Mouse (Mus musculus) liver, embryonic 11.5 days (tissue): Measurements from ENCODE around the gene Slc27a2. TPM values are rescaled to one million over a fixed set of nuclear protein-coding genes. Genes with fewer than 3 reads are reported as not detected.
A peak's percentile ranks its signal among the peaks of the same experiment; 100 is the strongest.
"Not testable (repeated sequence)": the region's sequence is repeated elsewhere in the genome, so short reads cannot be mapped to it uniquely, and the experiment has no call there.

Experiments used
- ATAC-seq: fragments of 200-750 bp; cut with Nextera tagmentation; replicated peaks from 2 replicates; pipeline ENCODE4 v1.8.0; 2017; ENCODE audit warnings: moderate number of reproducible peaks, mild to moderate bottlenecking, moderate TSS enrichment, moderate library complexity; ENCODE audit not compliant: low FRiP score
- DNase-seq: peaks from one replicate; pipeline ENCODE4 v3.0.0-alpha.2; 2017; ENCODE audit warnings: low spot score
- H3K27ac ChIP-seq: fragments of 300-500 bp; sonication (generic); 2 replicates; pipeline ENCODE4 v1.5.1; 2014; ENCODE audit warnings: mild to moderate bottlenecking, low read depth, low read length, control low read depth
- H3K27me3 ChIP-seq: fragments of 300-500 bp; sonication (generic); replicated peaks from 2 replicates; pipeline ENCODE4 v1.6.1; 2014; ENCODE audit warnings: low read length, mixed read lengths; ENCODE audit not compliant: control insufficient read depth, insufficient read depth
- H3K36me3 ChIP-seq: fragments of 300-500 bp; sonication (generic); 2 replicates; pipeline ENCODE4 v1.6.1; 2014; ENCODE audit warnings: mild to moderate bottlenecking, low read length, moderate library complexity, mixed read lengths; ENCODE audit not compliant: control insufficient read depth, insufficient read depth
- H3K4me1 ChIP-seq: fragments of 300-500 bp; sonication (generic); replicated peaks from 2 replicates; pipeline ENCODE4 v1.6.1; 2014; ENCODE audit warnings: low read length, mixed read lengths; ENCODE audit not compliant: control insufficient read depth, insufficient read depth
- H3K4me2 ChIP-seq: fragments of 300-500 bp; sonication (generic); 2 replicates; pipeline ENCODE4 v1.6.1; 2014; ENCODE audit warnings: mild to moderate bottlenecking, control low read depth, moderate library complexity
- H3K4me3 ChIP-seq: fragments of 300-500 bp; sonication (generic); 2 replicates; pipeline ENCODE4 v1.5.1; 2014; ENCODE audit warnings: low read depth, low read length, control low read depth
- H3K9ac ChIP-seq: fragments of 300-500 bp; sonication (generic); 2 replicates; pipeline ENCODE4 v1.6.1; 2014; ENCODE audit warnings: low read depth, low read length, control low read depth
- H3K9me3 ChIP-seq: fragments of 300-500 bp; sonication (generic); 2 replicates; pipeline ENCODE4 v1.6.1; 2016; ENCODE audit warnings: low read length, inconsistent platforms, mixed read lengths; ENCODE audit not compliant: control insufficient read depth
- WGBS: fragments of 180-500 bp; shearing (Covaris S2); extraction: QIAGEN DNeasy Blood & Tissue Kit; methylation state at CpG from one replicate; pipeline ENCODE4 v1.1.7; 2014; 5-methylcytosine and 5-hydroxymethylcytosine counted together
- polyA plus RNA-seq: library from polyadenylated mRNA; unstranded; fragments of >200 nt; fragmentation: Nextera tagmentation; extraction: Ambion mirVana; gene quantifications from 2 replicates; pipeline ENCODE4 v1.2.1, GENCODE M21; 2014

Slc27a2 gene
- polyA plus RNA-seq, 1 experiment from 2014 or later: 39.0 TPM

GRCm38 (mm10) chr2:126606061-126606687, 54.0 kb downstream of the Slc27a2 start:
- no peaks in the 10 kb centered on the region for H3K36me3 ChIP-seq
- H3K9ac ChIP-seq: no peak overlapping the region
- H3K27me3 ChIP-seq: no peaks in the 10 kb centered on the region
- no peak overlapping the region for H3K27ac ChIP-seq
- no peak overlapping the region for H3K4me3 ChIP-seq
- ATAC-seq (no peak), DNase-seq (no peak)
- no peak overlapping the region for H3K4me2 ChIP-seq
- H3K4me1 ChIP-seq: no peaks in the 10 kb centered on the region; the same call in 1 of the 2 replicates
- 66% methylated on average over 15 of the region's 15 CpGs for WGBS
- no peaks in the 10 kb centered on the region for H3K9me3 ChIP-seq

- Histone ChIP-seq H3K9me3 (no peaks in the 10 kb centered on the region), H3K4me1 (no peaks in the 10 kb centered on the region; the same call in 1 of the 2 replicates), H3K27ac (no peak overlapping the region), H3K27me3 (no peaks in the 10 kb centered on the region), H3K36me3 (no peaks in the 10 kb centered on the region), H3K4me3 (no peak overlapping the region), H3K4me2 (no peak overlapping the region), H3K9ac (no peak overlapping the region)
- ATAC-seq: no peak
- DNase-seq: no peak
- 25% methylated on average over 4 of the region's 4 CpGs for WGBS
Observed at GRCm38 (mm10) chr2:126606688-126607062, 54.5 kb downstream of the Slc27a2 start.

- no peak for ATAC-seq
- Histone ChIP-seq H3K36me3 (no peaks in the 10 kb centered on the region), H3K4me3 (no peak overlapping the region), H3K27me3 (no peaks in the 10 kb centered on the region), H3K4me2 (peak overlapping the region; percentile 21; the same call in 1 of the 2 replicates), H3K4me1 (no peaks in the 10 kb centered on the region; the same call in 1 of the 2 replicates), H3K9ac (no peak overlapping the region), H3K9me3 (no peaks in the 10 kb centered on the region), H3K27ac (no peak overlapping the region)
- WGBS: 52% methylated on average over 10 of the region's 10 CpGs
- DNase-seq: no peak
Observed at GRCm38 (mm10) chr2:126607553-126608203, 55.5 kb downstream of the Slc27a2 start.

GRCm38 (mm10) chr2:126609600-126609999, 57.4 kb downstream of the Slc27a2 start:
- not testable (repeated sequence) for H3K4me1 ChIP-seq, H3K27me3 ChIP-seq, DNase-seq, H3K9me3 ChIP-seq, H3K27ac ChIP-seq, H3K36me3 ChIP-seq, H3K4me3 ChIP-seq, H3K9ac ChIP-seq, ATAC-seq, H3K4me2 ChIP-seq
- WGBS: 38% methylated on average over 12 of the region's 12 CpGs

GRCm38 (mm10) chr2:126615355-126615754, 63.1 kb downstream of the Slc27a2 start:
- no peaks in the 10 kb centered on the region for H3K36me3 ChIP-seq
- ATAC-seq (no peak), DNase-seq (no peak)
- no peak overlapping the region for H3K4me2 ChIP-seq
- H3K4me3 ChIP-seq: no peak overlapping the region
- H3K27ac ChIP-seq: no peak overlapping the region
- no peaks in the 10 kb centered on the region for H3K27me3 ChIP-seq
- no peak overlapping the region for H3K9ac ChIP-seq
- 75% methylated on average over 3 of the region's 3 CpGs for WGBS
- H3K9me3 ChIP-seq: no peaks in the 10 kb centered on the region
- 0 out of 2 replicates have a peak, but pooled peaks cover 5% of the 10 kb centered on the region for H3K4me1 ChIP-seq

- Histone ChIP-seq H3K36me3 (no peaks in the 10 kb centered on the region), H3K27me3 (no peaks in the 10 kb centered on the region), H3K27ac (no peak overlapping the region), H3K9me3 (no peaks in the 10 kb centered on the region), H3K4me2 (peak overlapping the region; percentile 13), H3K4me1 (0 out of 2 replicates have a peak, but pooled peaks cover 5% of the 10 kb centered on the region), H3K4me3 (no peak overlapping the region), H3K9ac (no peak overlapping the region)
- no peak for ATAC-seq
- WGBS: 24% methylated on average over 8 of the region's 8 CpGs
- no peak for DNase-seq
Observed at GRCm38 (mm10) chr2:126618470-126619179, 66.4 kb downstream of the Slc27a2 start.

GRCm38 (mm10) chr2:126619249-126619704, 67.1 kb downstream of the Slc27a2 start, which contains the start of gene Hdc:
Gene Hdc, minus strand, starts transcription at chr2:126619299.
- no peaks in the 10 kb centered on the region for H3K9me3 ChIP-seq
- H3K4me3 ChIP-seq: no peak within 1 kb of the TSS
- ATAC-seq (no peak; the same call in 1 of the 2 replicates), DNase-seq (no peak)
- H3K9ac ChIP-seq: no peak within 1 kb of the TSS
- 0 out of 2 replicates have a peak, but pooled peaks cover 5% of the 10 kb centered on the region for H3K4me1 ChIP-seq
- H3K36me3 ChIP-seq: no peaks in the 10 kb centered on the region
- no peaks in the 10 kb centered on the region for H3K27me3 ChIP-seq
- 38% methylated on average over 14 of the region's 14 CpGs for WGBS
- H3K4me2 ChIP-seq: peak within 1 kb of the TSS; percentile 13
- no peak within 1 kb of the TSS for H3K27ac ChIP-seq

GRCm38 (mm10) chr2:126622455-126622854, 70.2 kb downstream of the Slc27a2 start:
- WGBS: 61% methylated on average over 2 of the region's 2 CpGs
- ATAC-seq (no peak), DNase-seq (no peak)
- H3K4me1 ChIP-seq: 0 out of 2 replicates have a peak, but pooled peaks cover 5% of the 10 kb centered on the region
- H3K9ac ChIP-seq: no peak overlapping the region
- no peaks in the 10 kb centered on the region for H3K9me3 ChIP-seq
- H3K36me3 ChIP-seq: no peaks in the 10 kb centered on the region; the same call in 1 of the 2 replicates
- H3K4me3 ChIP-seq: no peak overlapping the region
- no peak overlapping the region for H3K27ac ChIP-seq
- no peaks in the 10 kb centered on the region for H3K27me3 ChIP-seq
- H3K4me2 ChIP-seq: no peak overlapping the region
